Comparison of ENCODE assay signal across 8 mouse cellular contexts in the genomic region with DNA sequence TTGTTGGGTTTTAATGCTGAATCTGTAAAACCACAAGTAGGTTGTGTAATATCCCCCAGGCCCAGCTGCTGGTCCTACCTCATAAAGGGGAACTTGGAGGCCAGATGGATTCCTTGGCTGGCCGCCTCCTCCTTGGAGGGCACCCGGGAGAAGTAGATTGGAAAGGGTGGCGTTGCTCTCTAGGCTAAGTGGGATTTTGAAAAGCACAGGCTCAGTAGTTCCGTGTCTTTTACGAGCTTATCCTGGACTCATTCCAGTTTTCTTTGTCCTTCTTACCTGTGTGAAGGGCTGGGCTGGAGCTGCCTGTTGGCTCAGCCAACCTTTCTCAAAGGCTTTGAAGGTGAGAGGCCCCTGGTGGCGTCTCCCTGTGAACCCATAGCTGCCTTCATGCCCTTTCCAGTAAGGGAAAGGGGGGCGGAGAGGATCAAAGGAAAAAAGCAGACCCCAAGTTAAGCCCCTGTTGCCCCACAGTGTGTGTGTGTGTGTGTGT. TPM values are rescaled to one million over a fixed set of nuclear protein-coding genes. Genes with fewer than 3 reads are reported as not detected.
DNase-seq lines count a peak whose midpoint lies in the region; ATAC-seq and TF ChIP-seq lines count a peak whose summit lies in the region.

No protein-coding gene starts in this region.

- no peak for TF ChIP-seq POLR2A in kidney, adult 2 months (IDR thresholded peaks at IDR 0.05; ENCODE audit: low read depth, low read length)
- no peak for TF ChIP-seq POLR2A in myocyte (IDR thresholded peaks at IDR 0.05; ENCODE audit: insufficient read length, low read depth)

- H3ac ChIP-seq in myocyte (ENCODE audit: control insufficient read depth, insufficient read length) = peak overlapping the region; percentile 4

- H3K4me1 ChIP-seq in embryonic facial prominence, embryonic 14.5 days (ENCODE audit: control insufficient read depth, insufficient read depth, low read length) = peaks cover 29% of the 10 kb centered on the region
- peaks cover 38% of the 10 kb centered on the region for H3K4me1 ChIP-seq in kidney, adult 2 months (ENCODE audit: control insufficient read depth, insufficient read depth, low read length)
- peaks cover 7% of the 10 kb centered on the region; the same call in 1 of the 2 replicates for H3K4me1 ChIP-seq in liver, embryonic 11.5 days (replicated peaks; ENCODE audit: control insufficient read depth, insufficient read depth, low read length)

- peak in 1 of 2 experiments; percentile 38 for DNase-seq in layer of hippocampus, adult 2 months (ENCODE audit: low spot score in 2 of 2)
- DNase-seq in layer of hippocampus, adult 9-10 months (ENCODE audit: low spot score) = no peak
- DNase-seq in embryonic facial prominence, embryonic 14.5 days (ENCODE audit: low spot score) = peak; percentile 86
- DNase-seq in heart, adult 9 months (ENCODE audit: low spot score in 2 of 2) = peak; percentile 65 to 70
- peak; percentile 82 for DNase-seq in kidney, adult 2 months
- DNase-seq in liver, embryonic 11.5 days (ENCODE audit: low spot score) = no peak

- no peak for TF ChIP-seq CTCF in layer of hippocampus, adult 2 months (conservative IDR thresholded peaks at IDR 0.05)
- TF ChIP-seq CTCF in kidney, adult 2 months (conservative IDR thresholded peaks at IDR 0.05; ENCODE audit: insufficient read depth, insufficient read length, low read depth, low read length) = no peak

- no peak overlapping the region; the same call in 1 of the 2 replicates for H3K4me3 ChIP-seq in layer of hippocampus, adult 2 months
- peak overlapping the region; percentile 56 for H3K4me3 ChIP-seq in embryonic facial prominence, embryonic 14.5 days (ENCODE audit: low read depth, low read length)
- peak overlapping the region; percentile 55; the same call in 1 of the 2 replicates for H3K4me3 ChIP-seq in kidney, adult 2 months (ENCODE audit: insufficient read depth, low read depth, low read length)
- no peak overlapping the region for H3K4me3 ChIP-seq in liver, embryonic 11.5 days (ENCODE audit: low read depth, low read length)
- H3K4me3 ChIP-seq in myocyte = peak overlapping the region; percentile 68

- peak overlapping the region; percentile 64 for H3K4me2 ChIP-seq in embryonic facial prominence, embryonic 14.5 days (ENCODE audit: low read depth, low read length)
- no peak overlapping the region; the same call in 1 of the 2 replicates for H3K4me2 ChIP-seq in liver, embryonic 11.5 days
- peak overlapping the region; percentile 91 for H3K4me2 ChIP-seq in myocyte (ENCODE audit: low read depth)

- WGBS in embryonic facial prominence, embryonic 14.5 days = 13% methylated on average over 7 of the region's 7 CpGs
- WGBS in kidney, adult 2 months = 28% methylated on average over 7 of the region's 7 CpGs
- WGBS in liver, embryonic 11.5 days = 38% methylated on average over 7 of the region's 7 CpGs

- H3K79me2 ChIP-seq in myocyte (ENCODE audit: control insufficient read depth, insufficient read depth) = peaks cover 34% of the 10 kb centered on the region

- H3K36me3 ChIP-seq in embryonic facial prominence, embryonic 14.5 days (ENCODE audit: control insufficient read depth, insufficient read depth, low read length) = no peaks in the 10 kb centered on the region
- H3K36me3 ChIP-seq in kidney, adult 2 months (ENCODE audit: control insufficient read depth, insufficient read depth, low read length) = no peaks in the 10 kb centered on the region; the same call in 1 of the 2 replicates
- no peaks in the 10 kb centered on the region for H3K36me3 ChIP-seq in liver, embryonic 11.5 days (ENCODE audit: control insufficient read depth, insufficient read depth, low read length)
- no peaks in the 10 kb centered on the region for H3K36me3 ChIP-seq in myocyte (ENCODE audit: control insufficient read depth, insufficient read depth)

- peak overlapping the region; percentile 76; the same call in 1 of the 2 replicates for H3K9ac ChIP-seq in embryonic facial prominence, embryonic 14.5 days (ENCODE audit: low read depth, low read length)
- no peak overlapping the region for H3K9ac ChIP-seq in liver, embryonic 11.5 days (ENCODE audit: low read depth, low read length)

- peak overlapping the region; percentile 98 for H3K27ac ChIP-seq in layer of hippocampus, adult 2 months
- peak overlapping the region; percentile 98 for H3K27ac ChIP-seq in embryonic facial prominence, embryonic 14.5 days (replicated peaks; ENCODE audit: low read depth, low read length)
- peak overlapping the region; percentile 86 for H3K27ac ChIP-seq in kidney, adult 2 months (ENCODE audit: insufficient read depth, low read depth, low read length)
- peak overlapping the region; percentile 35; the same call in 1 of the 2 replicates for H3K27ac ChIP-seq in liver, embryonic 11.5 days (ENCODE audit: low read depth, low read length)

- ATAC-seq in embryonic facial prominence, embryonic 14.5 days (ENCODE audit: low read depth) = peak; percentile 46
- ATAC-seq in liver, embryonic 11.5 days (replicated peaks; ENCODE audit: low FRiP score) = no peak
- ATAC-seq in inflammation-experienced regulatory T-cells, adult 6 months = no peak

- H3K9me3 ChIP-seq in embryonic facial prominence, embryonic 14.5 days (ENCODE audit: control insufficient read depth, low read length) = no peaks in the 10 kb centered on the region
- H3K9me3 ChIP-seq in liver, embryonic 11.5 days (ENCODE audit: control insufficient read depth, low read length) = no peaks in the 10 kb centered on the region

- H3K27me3 ChIP-seq in embryonic facial prominence, embryonic 14.5 days (replicated peaks; ENCODE audit: control insufficient read depth, insufficient read depth, low read length) = no peaks in the 10 kb centered on the region
- no peaks in the 10 kb centered on the region for H3K27me3 ChIP-seq in kidney, adult 2 months (replicated peaks; ENCODE audit: control insufficient read depth, insufficient read depth, low read length)
- H3K27me3 ChIP-seq in liver, embryonic 11.5 days (replicated peaks; ENCODE audit: control insufficient read depth, insufficient read depth, low read length) = no peaks in the 10 kb centered on the region
- H3K27me3 ChIP-seq in myocyte (ENCODE audit: control insufficient read depth, insufficient read depth, insufficient read length) = no peaks in the 10 kb centered on the region

TF ChIP-seq in myocyte, 11 proteins besides CTCF, POLR2A, EP300 and RAD21:
- TF ChIP-seq POLR2AphosphoS2 (IDR thresholded peaks at IDR 0.05; ENCODE audit: insufficient read length, low read depth) = no peak
- no peak for TF ChIP-seq MAX (IDR thresholded peaks at IDR 0.05; ENCODE audit: low read depth)
- TF ChIP-seq SRF (IDR thresholded peaks at IDR 0.05; ENCODE audit: control insufficient read depth, insufficient read length, low read depth) = no peak
- TF ChIP-seq MYOD1 (IDR thresholded peaks at IDR 0.05; ENCODE audit: control insufficient read depth in 1 of 3, insufficient read length in 2 of 3, low read depth in 2 of 3) = peak in 1 of 3 experiments; percentile 40
- no peak for TF ChIP-seq MYOG (IDR thresholded peaks at IDR 0.05; ENCODE audit: control insufficient read depth in 1 of 3, insufficient read depth in 1 of 3, insufficient read length in 2 of 3, low read depth in 2 of 3)
- no peak for TF ChIP-seq TCF12 (IDR thresholded peaks at IDR 0.05; ENCODE audit: insufficient read depth, poor library complexity, severe bottlenecking)
- TF ChIP-seq USF1 (IDR thresholded peaks at IDR 0.05; ENCODE audit: low read depth) = no peak
- no peak for TF ChIP-seq REST (IDR thresholded peaks at IDR 0.05; ENCODE audit: insufficient read depth, insufficient read length)
- TF ChIP-seq TCF3 (IDR thresholded peaks at IDR 0.05; ENCODE audit: insufficient read length, low read depth) = no peak
- TF ChIP-seq E2F4 (IDR thresholded peaks at IDR 0.05; ENCODE audit: insufficient read depth) = no peak
- TF ChIP-seq CEBPB (IDR thresholded peaks at IDR 0.05; ENCODE audit: insufficient read depth, poor library complexity, severe bottlenecking) = peak; percentile 87

RNA-seq across cellular contexts. Expression of gene Naa20, which starts 42.4 kb away (rescaled TPM):
- total RNA-seq in layer of hippocampus, adult 2 months (2021) = 10 to 100 TPM; 64.5 to 66.8 TPM
- polyA plus RNA-seq in embryonic facial prominence, embryonic 14.5 days (2014; fragmentation: Nextera tagmentation; extraction: Ambion mirVana) = 179 and 186 TPM in 2 replicates
- polyA plus RNA-seq in kidney, adult 2 months (2012; rRNA removed) = 33.9 and 43.7 TPM in 2 replicates
- 147 and 156 TPM in 2 replicates for polyA plus RNA-seq in liver, embryonic 11.5 days (2014; fragmentation: Nextera tagmentation; extraction: Ambion mirVana)
- 41.7 TPM for polyA plus RNA-seq in myocyte (2012; fragmentation: generic; extraction: Trizol)
- polyA plus RNA-seq in inflammation-experienced regulatory T-cells, adult 6 months (2017; shearing (Covaris generic)) = 100 to 1,000 TPM; 135 to 169 (median 150) TPM

Comparison
In these comparisons a context has a peak if more than half of its experiments do, and no peak if none do; other contexts are left out.
1. DNase-seq: peak in embryonic facial prominence, embryonic 14.5 days (single experiment), heart, adult 9 months (2 of 2) and kidney, adult 2 months (single experiment); none in layer of hippocampus, adult 9-10 months (single experiment) and liver, embryonic 11.5 days (single experiment).
2. H3K27ac ChIP-seq: peak in every context shown above with its lines; median percentile 98 in layer of hippocampus, adult 2 months; 98 in embryonic facial prominence, embryonic 14.5 days; 86 in kidney, adult 2 months; 35 in liver, embryonic 11.5 days.
3. H3K4me3 ChIP-seq: peak in embryonic facial prominence, embryonic 14.5 days (single experiment), kidney, adult 2 months (single experiment) and myocyte (single experiment); none in layer of hippocampus, adult 2 months (single experiment) and liver, embryonic 11.5 days (single experiment).